Mouse (Mus musculus) mouse embryonic stem cell (cell line): ENCODE measurements around the gene Armc3.
"Not testable (repeated sequence)": the region's sequence is repeated elsewhere in the genome, so short reads cannot be mapped to it uniquely, and the experiment has no call there.

Experiments used
- in situ Hi-C, 2 experiments: fragments of 300-500 bp; cut with MboI; formaldehyde crosslinking; loops; 1 replicate in 1 of 2; 3 replicates in 1 of 2; pipeline ENCODE4 v1.14.3; 2019 to 2020; ENCODE audit warnings: low sequenced_read_pairs in 2 of 2, low pct_unique_long_range_greater_than_20kb in 1 of 2, mixed read lengths in 1 of 2; ENCODE audit not compliant: unreplicated experiment in 1 of 2

Gene Armc3

DNA sequence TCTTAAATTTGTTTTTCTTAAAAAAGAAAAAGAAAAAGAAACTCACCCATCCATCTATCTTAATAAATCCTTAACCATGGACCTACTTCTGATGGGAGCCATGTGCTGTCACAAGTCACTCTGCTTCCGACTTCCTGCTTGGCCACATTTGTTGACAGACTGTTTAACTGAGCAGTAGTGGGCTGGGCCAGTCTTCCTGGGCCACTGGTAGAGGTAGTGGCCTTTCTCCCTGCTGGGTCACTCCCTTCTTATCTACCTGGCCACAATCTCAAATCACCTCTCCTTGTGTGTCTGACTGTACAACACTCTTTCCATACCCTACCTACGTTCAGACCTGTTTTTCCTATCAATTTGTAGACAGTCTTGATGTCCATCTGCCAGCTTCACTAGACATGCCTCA, 66.7 kb downstream of the Armc3 start:
- in situ Hi-C loops: no loop called here

DNA sequence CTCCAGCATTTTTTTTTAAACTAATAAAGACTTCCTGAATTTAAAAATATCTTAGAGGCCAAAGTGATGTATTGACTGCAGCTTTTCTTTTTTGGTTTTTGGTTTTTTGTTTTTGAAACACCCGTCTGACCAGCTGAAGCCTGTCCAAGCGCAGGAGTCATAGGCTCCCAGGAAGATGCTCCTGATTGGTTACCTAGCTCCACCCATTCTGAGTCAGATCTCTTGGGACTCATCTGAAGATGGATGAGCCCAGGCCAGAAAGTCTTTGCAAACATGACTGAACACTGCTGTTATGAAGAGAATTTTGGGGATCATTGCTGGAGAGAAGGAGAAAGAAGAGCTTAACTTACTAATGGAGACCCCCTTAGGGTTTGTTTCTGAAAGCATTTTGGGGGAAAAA, 68.3 kb downstream of the Armc3 start:
- in situ Hi-C loops: no loop called here

DNA sequence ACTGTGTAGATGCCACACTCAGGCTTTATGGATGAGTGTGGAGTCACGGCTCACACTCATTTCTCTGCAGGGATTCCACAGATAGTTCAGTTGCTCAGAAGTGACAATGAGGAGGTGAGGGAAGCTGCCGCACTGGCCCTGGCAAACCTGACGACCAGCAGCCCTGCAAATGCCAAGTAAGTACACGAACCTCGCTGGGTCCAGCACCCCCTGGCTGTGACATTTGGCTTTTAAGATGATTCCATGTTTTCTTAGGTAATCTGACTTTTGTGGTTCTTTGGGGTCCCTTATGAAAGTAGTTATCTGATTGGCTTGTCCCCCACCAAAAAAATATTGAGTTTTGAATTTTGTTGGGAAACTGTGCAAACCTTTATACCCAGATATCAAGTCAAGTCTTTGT, 70.9 kb downstream of the Armc3 start:
- in situ Hi-C loops: no loop called here

GRCm38 (mm10) chr2:19270709-19271120, 71.6 kb downstream of the Armc3 start:
- in situ Hi-C loops: no loop called here

GRCm38 (mm10) chr2:19274583-19274982, 75.5 kb downstream of the Armc3 start:
- in situ Hi-C loops: no loop called here

DNA sequence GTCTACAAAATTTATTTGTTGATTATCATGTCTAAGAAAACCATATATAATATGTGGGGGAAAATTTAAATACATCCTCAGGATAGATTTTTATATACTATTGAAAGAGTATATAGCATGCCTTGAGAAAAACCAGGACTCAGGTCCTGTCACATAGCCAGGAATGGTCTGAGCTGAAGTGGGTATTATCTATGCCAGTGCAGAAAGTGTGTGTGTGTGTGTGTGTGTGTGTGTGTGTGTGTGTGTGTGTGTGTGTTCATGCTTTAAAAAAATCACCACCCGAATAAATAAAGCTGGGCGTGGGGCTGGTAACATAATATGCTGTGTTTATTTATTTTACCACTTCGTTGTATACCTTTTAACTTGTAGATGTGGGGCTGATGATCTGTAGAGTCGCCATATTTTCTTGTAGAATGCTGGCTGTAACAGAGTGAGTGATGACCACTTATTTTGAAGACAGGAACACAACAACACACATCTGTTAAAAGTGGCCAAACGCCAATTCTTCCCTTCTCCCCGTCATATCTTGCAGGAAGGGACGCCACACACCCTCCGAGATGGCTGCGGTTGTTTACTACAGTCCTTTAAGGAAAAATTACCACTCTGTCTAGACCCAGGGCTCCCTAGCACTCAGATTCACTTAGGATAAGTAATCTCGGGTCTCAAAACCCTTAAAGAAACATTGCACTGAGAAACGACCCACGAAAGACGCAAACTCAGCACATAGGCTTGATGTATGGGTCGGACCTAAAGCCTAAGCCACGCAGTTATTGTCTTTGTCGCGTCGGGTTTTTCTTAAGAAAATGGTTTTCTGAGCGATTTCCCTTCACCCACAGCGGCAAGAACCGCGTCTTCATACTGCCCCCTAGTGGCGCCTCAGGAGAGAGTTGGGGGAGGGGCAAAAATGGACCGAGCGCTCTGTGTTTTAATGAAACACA, 76.8 kb downstream of the Armc3 start:
- in situ Hi-C loops: no loop called here

GRCm38 (mm10) chr2:19280331-19280730, 81.2 kb downstream of the Armc3 start:
- in situ Hi-C loops: no loop called here

GRCm38 (mm10) chr2:19292366-19292765, 93.3 kb downstream of the Armc3 start:
- in situ Hi-C loops: no loop called here

DNA sequence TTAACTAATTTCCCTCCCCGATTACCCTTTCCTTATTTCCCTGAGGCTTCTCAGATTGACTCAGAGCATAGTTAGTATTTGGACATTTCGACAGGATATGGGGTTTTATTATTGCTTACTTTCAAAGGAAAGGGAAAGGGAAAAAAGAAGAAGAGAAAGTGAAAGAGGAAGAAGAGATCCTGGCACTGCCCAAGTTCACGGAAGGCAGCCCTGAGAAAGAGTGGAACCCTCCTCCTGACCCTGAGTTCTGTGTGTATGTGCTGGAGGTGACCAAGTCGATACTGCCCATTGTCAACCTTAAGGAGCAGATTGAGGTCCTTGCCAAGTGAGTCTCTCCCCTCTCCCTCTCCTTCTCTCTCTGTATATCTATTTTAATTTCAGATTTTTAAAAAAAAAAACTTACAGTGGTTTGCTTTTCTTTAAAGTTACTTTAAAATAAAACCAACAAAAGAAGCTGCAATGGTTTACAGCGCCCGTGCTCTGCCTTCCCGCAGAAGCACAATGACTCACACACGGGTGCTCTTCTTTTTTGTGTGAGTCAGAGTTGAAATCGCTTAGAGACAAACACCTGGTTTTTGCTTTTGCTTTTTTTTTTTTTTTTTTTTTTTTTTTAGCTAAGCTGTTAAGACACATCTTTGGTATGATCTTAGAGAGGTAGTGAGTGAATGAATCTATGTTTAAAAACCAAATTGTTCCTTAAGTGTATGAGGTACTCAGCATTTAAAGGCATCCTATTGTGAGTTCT, 101.4 kb downstream of the Armc3 start:
- in situ Hi-C loops: no loop called here

DNA sequence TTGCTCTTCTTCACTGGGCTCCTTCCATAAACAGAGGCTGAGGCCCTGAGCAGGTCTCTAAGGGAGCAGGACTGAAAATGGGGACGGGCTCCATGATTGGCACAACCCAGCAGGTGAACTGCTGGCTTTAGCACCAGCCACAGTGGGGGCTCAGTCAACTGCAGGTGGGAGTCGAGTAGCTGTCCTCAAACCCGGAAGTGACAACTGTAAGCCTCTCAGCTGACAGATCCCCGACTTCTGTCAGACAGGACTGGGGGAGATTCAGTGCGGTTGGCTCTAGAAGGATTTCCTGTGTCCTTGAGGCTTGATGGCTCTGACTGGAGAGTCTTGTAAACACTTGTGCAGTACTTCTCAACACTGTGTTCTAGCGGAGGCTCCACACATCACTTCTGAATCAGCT, 102.1 kb downstream of the Armc3 start:
- in situ Hi-C loops: no loop called here

DNA sequence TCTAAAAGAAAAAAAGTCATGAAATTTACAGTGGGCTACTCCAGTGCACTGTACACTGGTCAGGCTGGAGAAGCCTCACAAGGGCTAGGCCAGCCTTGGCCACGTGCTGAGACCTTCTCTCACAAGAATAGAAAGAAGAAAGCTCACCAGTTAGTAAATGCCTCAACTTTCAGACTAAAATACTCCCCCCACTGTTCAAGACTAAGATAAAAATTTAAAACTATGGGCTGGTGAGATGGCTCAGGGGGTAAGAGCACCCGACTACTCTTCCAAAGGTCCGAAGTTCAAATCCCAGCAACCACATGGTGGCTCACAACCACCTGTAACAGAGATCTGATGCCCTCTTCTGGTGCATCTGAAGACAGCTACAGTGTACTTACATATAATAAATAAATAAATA, 104.0 kb downstream of the Armc3 start:
- in situ Hi-C loops: not testable (repeated sequence)

DNA sequence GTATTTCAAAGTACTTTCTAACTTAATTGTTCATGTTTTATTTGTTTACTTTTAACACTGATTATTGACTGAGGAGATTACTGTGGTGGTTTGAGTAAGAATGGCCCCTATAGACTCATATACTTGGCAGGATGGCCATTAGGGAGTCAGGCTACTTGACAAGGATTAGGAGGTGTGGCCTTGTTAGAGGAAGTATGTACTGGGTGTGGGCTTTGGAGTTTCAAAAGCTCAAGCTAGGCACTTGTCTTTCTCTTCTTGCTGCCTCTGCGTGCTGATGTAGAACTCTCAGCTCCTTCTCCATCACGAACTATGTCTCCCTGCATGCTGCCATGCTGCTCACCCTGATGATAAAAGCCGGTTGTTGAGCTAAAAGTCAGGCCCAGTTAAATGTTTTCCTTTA, 111.4 kb downstream of the Armc3 start:
- in situ Hi-C loops: no loop called here

DNA sequence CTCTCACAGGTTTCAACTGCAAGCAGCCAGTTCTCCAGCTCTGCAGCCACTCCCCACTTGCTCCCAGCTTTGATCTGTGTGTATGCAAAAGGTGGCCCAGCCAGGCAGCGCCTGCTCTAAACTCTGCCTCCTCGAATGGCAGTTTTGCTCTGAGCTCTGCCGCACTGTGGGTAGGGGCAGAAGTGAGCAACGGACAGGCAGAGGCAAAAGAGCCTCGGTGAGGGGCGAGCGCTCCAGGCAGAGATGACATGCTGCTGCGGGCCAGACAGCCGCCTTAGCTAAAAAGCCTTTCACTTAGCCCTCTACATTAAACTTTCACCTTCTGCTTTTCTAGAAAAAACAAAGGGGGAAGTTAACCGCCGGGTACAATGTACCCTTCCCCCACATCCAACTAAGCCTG, 117.0 kb downstream of the Armc3 start:
- in situ Hi-C loops: no loop called here

DNA sequence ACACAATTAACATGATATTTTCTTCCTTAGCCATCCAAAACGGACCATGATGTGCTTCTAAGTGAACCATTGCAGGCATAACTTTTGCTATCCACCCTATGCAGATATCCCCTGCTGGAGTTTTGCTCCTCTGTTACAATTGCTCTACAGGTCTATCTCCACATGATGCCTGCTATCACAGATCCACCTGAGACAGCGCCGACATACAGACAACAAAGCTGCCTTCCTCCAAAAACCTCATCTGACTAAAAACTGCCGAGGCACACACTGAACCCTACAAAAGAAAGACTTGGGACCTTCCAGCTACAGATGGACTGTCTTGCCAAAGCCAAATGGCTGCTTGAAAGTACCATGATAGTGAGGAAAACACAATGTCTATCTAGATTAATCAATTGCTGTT, 117.6 kb downstream of the Armc3 start:
- in situ Hi-C loops: no loop called here

- in situ Hi-C loops: not testable (repeated sequence)
Observed at GRCm38 (mm10) chr2:19317151-19317812, 118.2 kb downstream of the Armc3 start.

GRCm38 (mm10) chr2:19318499-19318898, 119.4 kb downstream of the Armc3 start:
- in situ Hi-C loops: no loop called here

GRCm38 (mm10) chr2:19319284-19319683, 120.2 kb downstream of the Armc3 start:
- in situ Hi-C loops: no loop called here

DNA sequence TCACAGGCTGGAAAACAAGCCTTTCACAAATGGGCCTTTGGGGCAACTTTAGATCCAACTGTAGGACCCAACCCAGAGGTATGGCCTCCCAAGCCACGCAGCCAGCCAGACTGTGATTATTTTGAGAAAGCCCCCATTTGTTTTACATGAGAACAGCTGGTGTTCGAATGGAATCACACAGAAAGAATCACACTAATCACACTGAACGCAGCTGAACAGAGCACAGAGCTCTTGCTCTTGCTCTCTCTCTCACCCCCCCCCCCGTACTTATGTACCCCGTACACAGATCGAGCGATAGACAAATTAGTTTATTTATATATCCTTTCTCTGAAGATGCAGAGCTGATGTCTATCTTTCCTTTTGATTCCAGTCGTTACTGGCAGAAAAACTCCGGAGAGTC, 123.3 kb downstream of the Armc3 start:
- in situ Hi-C loops: no loop called here

GRCm38 (mm10) chr2:19326376-19326775, 127.3 kb downstream of the Armc3 start:
- in situ Hi-C loops: no loop called here
